In genomic region chr19:46452052-46452827, GRCm38 (mm10) we compare ENCODE assay signal across 8 mouse cellular contexts. TPM values are rescaled to one million over a fixed set of nuclear protein-coding genes. Genes with fewer than 3 reads are reported as not detected.
DNase-seq lines count a peak whose midpoint lies in the region; ATAC-seq and TF ChIP-seq lines count a peak whose summit lies in the region.

No protein-coding gene starts in this region.

- WGBS in neural tube, embryonic 11.5 days, result 44% methylated on average over 10 of the region's 10 CpGs
- 34% methylated on average over 10 of the region's 10 CpGs for WGBS in forebrain, embryonic 15.5 days
- 41% methylated on average over 10 of the region's 10 CpGs for WGBS in hindbrain, embryonic 10.5 days
- 33% methylated on average over 10 of the region's 10 CpGs for WGBS in stomach, postnatal 0 days

- TF ChIP-seq CTCF in stomach, postnatal 0 days (IDR thresholded peaks at IDR 0.05; ENCODE audit: low read depth), result peak; percentile 93

- H3K27ac ChIP-seq in neural tube, embryonic 11.5 days (ENCODE audit: low read depth, low read length), result no peak overlapping the region
- peak overlapping the region; percentile 76 for H3K27ac ChIP-seq in forebrain, embryonic 15.5 days (replicated peaks)
- peak overlapping the region; percentile 31 for H3K27ac ChIP-seq in hindbrain, embryonic 10.5 days
- 0 out of 2 replicates have a peak overlapping the region, but pooled peaks have one; percentile 35 for H3K27ac ChIP-seq in stomach, postnatal 0 days (replicated peaks)

- peak; percentile 58 for DNase-seq in neural tube, embryonic 11.5 days (ENCODE audit: low spot score)
- DNase-seq in neural tube, embryonic 10.5 days (ENCODE audit: extremely low spot score, low spot score), result no peak
- DNase-seq in c-Kit-positive CD71-positive TER-119-negative erythroid progenitor cells, embryonic 14.5 days (ENCODE audit: low read depth), result peak; percentile 38
- peak; percentile 59 for DNase-seq in hindbrain, embryonic 10.5 days (ENCODE audit: low spot score)
- DNase-seq in left cerebral cortex, adult 11 months (ENCODE audit: low spot score), result peak; percentile 52
- DNase-seq in mesoderm, embryonic 11.5 days (ENCODE audit: low read depth, low spot score), result peak; percentile 72
- DNase-seq in stomach, postnatal 0 days (ENCODE audit: low spot score), result peak; percentile 37

- TF ChIP-seq EP300 in stomach, postnatal 0 days (optimal IDR thresholded peaks at IDR 0.05), result no peak

- peaks cover 11% of the 10 kb centered on the region for H3K4me1 ChIP-seq in neural tube, embryonic 11.5 days (ENCODE audit: control insufficient read depth, insufficient read depth, low read length)
- peaks cover 22% of the 10 kb centered on the region for H3K4me1 ChIP-seq in forebrain, embryonic 15.5 days
- peaks cover 79% of the 10 kb centered on the region for H3K4me1 ChIP-seq in hindbrain, embryonic 10.5 days (replicated peaks)
- H3K4me1 ChIP-seq in stomach, postnatal 0 days (replicated peaks; ENCODE audit: control insufficient read depth, insufficient read depth), result peaks cover 11% of the 10 kb centered on the region; the same call in 1 of the 2 replicates

- no peak overlapping the region for H3K9ac ChIP-seq in neural tube, embryonic 11.5 days (ENCODE audit: low read length)
- no peak overlapping the region for H3K9ac ChIP-seq in forebrain, embryonic 15.5 days (replicated peaks)
- 0 out of 2 replicates have a peak overlapping the region, but pooled peaks have one; percentile 23 for H3K9ac ChIP-seq in stomach, postnatal 0 days (ENCODE audit: low read length)

- no peak overlapping the region for H3K4me2 ChIP-seq in neural tube, embryonic 11.5 days (ENCODE audit: low read depth)
- H3K4me2 ChIP-seq in forebrain, embryonic 15.5 days (replicated peaks), result no peak overlapping the region
- H3K4me2 ChIP-seq in stomach, postnatal 0 days (replicated peaks; ENCODE audit: low read depth), result no peak overlapping the region

- H3K36me3 ChIP-seq in neural tube, embryonic 11.5 days (ENCODE audit: control insufficient read depth, insufficient read depth, low read length), result peaks cover 2% of the 10 kb centered on the region; the same call in 1 of the 2 replicates
- H3K36me3 ChIP-seq in forebrain, embryonic 15.5 days, result peaks cover 23% of the 10 kb centered on the region
- H3K36me3 ChIP-seq in hindbrain, embryonic 10.5 days, result peaks cover 68% of the 10 kb centered on the region
- H3K36me3 ChIP-seq in stomach, postnatal 0 days (ENCODE audit: control insufficient read depth, insufficient read depth, low read length), result 0 out of 2 replicates have a peak, but pooled peaks cover 2% of the 10 kb centered on the region

- no peaks in the 10 kb centered on the region for H3K27me3 ChIP-seq in neural tube, embryonic 11.5 days (ENCODE audit: control insufficient read depth, insufficient read depth, low read length)
- no peaks in the 10 kb centered on the region for H3K27me3 ChIP-seq in forebrain, embryonic 15.5 days
- H3K27me3 ChIP-seq in hindbrain, embryonic 10.5 days (ENCODE audit: insufficient read depth, poor library complexity, severe bottlenecking), result no peaks in the 10 kb centered on the region
- no peaks in the 10 kb centered on the region for H3K27me3 ChIP-seq in stomach, postnatal 0 days (ENCODE audit: control insufficient read depth, insufficient read depth, low read length)

- ATAC-seq in neural tube, embryonic 11.5 days (ENCODE audit: insufficient read depth, low FRiP score, low TSS enrichment), result no peak
- ATAC-seq in forebrain, embryonic 15.5 days (replicated peaks), result peak; percentile 57
- ATAC-seq in stomach, postnatal 0 days (ENCODE audit: low FRiP score, low TSS enrichment), result no peak

- no peaks in the 10 kb centered on the region for H3K9me3 ChIP-seq in neural tube, embryonic 11.5 days (ENCODE audit: control insufficient read depth, low read length)
- H3K9me3 ChIP-seq in forebrain, embryonic 15.5 days, result no peaks in the 10 kb centered on the region
- no peaks in the 10 kb centered on the region for H3K9me3 ChIP-seq in hindbrain, embryonic 10.5 days
- H3K9me3 ChIP-seq in stomach, postnatal 0 days (ENCODE audit: control insufficient read depth, low read length), result no peaks in the 10 kb centered on the region

- no peak overlapping the region for H3K4me3 ChIP-seq in neural tube, embryonic 11.5 days (ENCODE audit: low read depth, low read length)
- H3K4me3 ChIP-seq in forebrain, embryonic 15.5 days, result no peak overlapping the region
- no peak overlapping the region for H3K4me3 ChIP-seq in hindbrain, embryonic 10.5 days
- H3K4me3 ChIP-seq in stomach, postnatal 0 days (ENCODE audit: low read depth, low read length), result no peak overlapping the region

RNA-seq across cellular contexts. Expression of gene Trim8, which starts 49.3 kb away (rescaled TPM):
- 26.6 and 28.7 TPM in 2 replicates for polyA plus RNA-seq in neural tube, embryonic 11.5 days (2014; fragmentation: Nextera tagmentation; extraction: Ambion mirVana)
- polyA plus RNA-seq in forebrain, embryonic 15.5 days (2015; fragmentation: Nextera tagmentation; extraction: Ambion mirVana), result 28.0 and 29.4 TPM in 2 replicates
- polyA plus RNA-seq in hindbrain, embryonic 10.5 days (2016; fragmentation: Nextera tagmentation; extraction: Ambion mirVana), result 26.5 and 30.0 TPM in 2 replicates
- polyA plus RNA-seq in stomach, postnatal 0 days (2015; fragmentation: Nextera tagmentation; extraction: Ambion mirVana), result 15.1 and 16.4 TPM in 2 replicates

RNA-seq across cellular contexts. Expression of gene Sufu, which starts 55.5 kb away (rescaled TPM):
- polyA plus RNA-seq in neural tube, embryonic 11.5 days (2014; fragmentation: Nextera tagmentation; extraction: Ambion mirVana), result 44.1 and 45.0 TPM in 2 replicates
- 28.9 and 30.5 TPM in 2 replicates for polyA plus RNA-seq in forebrain, embryonic 15.5 days (2015; fragmentation: Nextera tagmentation; extraction: Ambion mirVana)
- 49.1 and 52.1 TPM in 2 replicates for polyA plus RNA-seq in hindbrain, embryonic 10.5 days (2016; fragmentation: Nextera tagmentation; extraction: Ambion mirVana)
- polyA plus RNA-seq in stomach, postnatal 0 days (2015; fragmentation: Nextera tagmentation; extraction: Ambion mirVana), result 9.5 and 9.9 TPM in 2 replicates

RNA-seq across cellular contexts. Expression of gene Actr1a, which starts 56.7 kb away (rescaled TPM):
- 238 and 262 TPM in 2 replicates for polyA plus RNA-seq in neural tube, embryonic 11.5 days (2014; fragmentation: Nextera tagmentation; extraction: Ambion mirVana)
- polyA plus RNA-seq in forebrain, embryonic 15.5 days (2015; fragmentation: Nextera tagmentation; extraction: Ambion mirVana), result 374 and 380 TPM in 2 replicates
- 193 and 229 TPM in 2 replicates for polyA plus RNA-seq in hindbrain, embryonic 10.5 days (2016; fragmentation: Nextera tagmentation; extraction: Ambion mirVana)
- polyA plus RNA-seq in stomach, postnatal 0 days (2015; fragmentation: Nextera tagmentation; extraction: Ambion mirVana), result 90.1 and 94.7 TPM in 2 replicates
